Mouse (Mus musculus) kidney, postnatal 0 days (tissue): ENCODE data around the gene Dcun1d4. TPM values are rescaled to one million over a fixed set of nuclear protein-coding genes. Genes with fewer than 3 reads are reported as not detected.
A peak's percentile ranks its signal among the peaks of the same experiment; 100 is the strongest.

Source experiments
- ATAC-seq: fragments of 200-750 bp; cut with Nextera tagmentation; replicated peaks from 2 replicates; pipeline ENCODE4 v1.8.0; 2017; ENCODE audit warnings: low read depth, moderate number of reproducible peaks, moderate TSS enrichment, moderate library complexity; ENCODE audit not compliant: low FRiP score
- DNase-seq: peaks from one replicate; pipeline ENCODE4 v3.0.0-alpha.2; 2016; ENCODE audit warnings: low spot score
- H3K27ac ChIP-seq: fragments of 300-500 bp; sonication (generic); 2 replicates; pipeline ENCODE4 v1.5.1; 2014; ENCODE audit warnings: mild to moderate bottlenecking
- H3K27me3 ChIP-seq: fragments of 300-500 bp; sonication (generic); 2 replicates; pipeline ENCODE4 v1.6.1; 2014; ENCODE audit warnings: low read length, mixed read lengths; ENCODE audit not compliant: insufficient read depth
- H3K36me3 ChIP-seq: fragments of 300-500 bp; sonication (generic); 2 replicates; pipeline ENCODE4 v1.6.1; 2014; ENCODE audit warnings: low read length, mixed read lengths; ENCODE audit not compliant: insufficient read depth
- H3K4me1 ChIP-seq: fragments of 300-500 bp; sonication (generic); replicated peaks from 2 replicates; pipeline ENCODE4 v1.6.1; 2014; ENCODE audit warnings: antibody characterized with exemption, low read length, mixed read lengths; ENCODE audit not compliant: insufficient read depth
- H3K4me2 ChIP-seq: fragments of 300-500 bp; sonication (generic); 2 replicates; pipeline ENCODE4 v1.6.1; 2014; ENCODE audit warnings: mild to moderate bottlenecking, low read length, moderate library complexity, mixed read lengths
- H3K4me3 ChIP-seq: fragments of 300-500 bp; sonication (generic); replicated peaks from 2 replicates; pipeline ENCODE4 v1.5.1; 2014; ENCODE audit warnings: low read depth, low read length
- H3K9ac ChIP-seq: fragments of 300-500 bp; sonication (generic); 2 replicates; pipeline ENCODE4 v1.6.1; 2014; ENCODE audit warnings: low read depth, low read length
- H3K9me3 ChIP-seq: fragments of 300-500 bp; sonication (generic); replicated peaks from 2 replicates; pipeline ENCODE4 v1.6.1; 2016; ENCODE audit warnings: low read length, inconsistent platforms, mixed read lengths
- CTCF ChIP-seq: IDR thresholded peaks from 2 replicates; pipeline ENCODE4 v1.5.1; 2016; ENCODE audit warnings: antibody characterized with exemption, low read depth, mild to moderate bottlenecking, moderate library complexity
- WGBS: fragments of 180-500 bp; shearing (Covaris S2); extraction: QIAGEN DNeasy Blood & Tissue Kit; methylation state at CpG from one replicate; pipeline ENCODE4 v1.1.7; 2014; 5-methylcytosine and 5-hydroxymethylcytosine counted together
- polyA plus RNA-seq: library from polyadenylated mRNA; unstranded; fragments of >200 nt; fragmentation: Nextera tagmentation; extraction: Ambion mirVana; gene quantifications from 2 replicates; pipeline ENCODE4 v1.2.1, GENCODE M21; 2015

Dcun1d4 gene
- polyA plus RNA-seq, 1 experiment from 2014 or later = 23.8 TPM

DNA sequence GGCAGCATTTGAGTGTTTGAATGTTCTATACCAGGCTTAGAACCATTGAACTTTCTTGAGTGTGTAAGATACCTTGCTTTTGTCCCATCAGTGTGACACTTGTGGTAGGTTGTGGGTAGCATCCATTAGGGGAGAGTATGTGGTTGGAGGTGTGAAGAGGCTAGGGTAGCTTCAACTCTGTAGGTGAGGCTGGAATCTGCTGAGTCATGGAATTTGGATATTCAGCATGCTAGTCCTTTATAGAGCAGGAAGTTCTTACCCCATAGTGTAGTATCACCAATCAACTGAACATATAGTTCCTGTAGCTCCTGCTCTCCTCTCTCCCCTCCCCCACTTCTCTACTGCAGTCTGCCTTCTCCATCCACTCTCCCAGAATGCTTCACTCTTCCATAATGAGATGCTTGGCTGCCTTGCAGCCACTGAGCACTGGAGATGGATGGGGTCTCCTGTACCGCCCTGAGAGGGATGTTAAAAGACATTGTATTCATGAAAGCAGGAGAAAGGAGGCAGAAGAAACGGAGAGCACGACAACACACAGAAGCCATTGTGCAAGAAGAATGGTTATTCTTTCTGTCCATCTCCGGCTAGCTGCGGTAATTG lies 3.3 kb downstream of the Dcun1d4 start:
- WGBS = 83% methylated on average over 5 of the region's 5 CpGs
- H3K27me3 ChIP-seq = no peaks in the 10 kb centered on the region

GRCm38 (mm10) chr5:73486451-73486850 lies 5.7 kb downstream of the Dcun1d4 start:
- Histone ChIP-seq H3K9me3 (no peaks in the 10 kb centered on the region), H3K4me3 (no peak overlapping the region), H3K4me2 (no peak overlapping the region), H3K9ac (no peak overlapping the region), H3K27ac (no peak overlapping the region), H3K27me3 (no peaks in the 10 kb centered on the region), H3K36me3 (no peaks in the 10 kb centered on the region), H3K4me1 (no peaks in the 10 kb centered on the region)
- no peak for TF ChIP-seq CTCF
- WGBS = 53% methylated on average over 4 of the region's 4 CpGs
- ATAC-seq = no peak
- DNase-seq = no peak

More for the DNA sequence above, 3.3 kb downstream of the Dcun1d4 start:
- Histone ChIP-seq H3K9me3 (no peaks in the 10 kb centered on the region), H3K9ac (no peak overlapping the region), H3K4me2 (no peak overlapping the region), H3K27ac (no peak overlapping the region), H3K4me1 (no peaks in the 10 kb centered on the region), H3K36me3 (no peaks in the 10 kb centered on the region), H3K4me3 (no peak overlapping the region)
- DNase-seq = no peak
- no peak for TF ChIP-seq CTCF
- no peak for ATAC-seq

DNA sequence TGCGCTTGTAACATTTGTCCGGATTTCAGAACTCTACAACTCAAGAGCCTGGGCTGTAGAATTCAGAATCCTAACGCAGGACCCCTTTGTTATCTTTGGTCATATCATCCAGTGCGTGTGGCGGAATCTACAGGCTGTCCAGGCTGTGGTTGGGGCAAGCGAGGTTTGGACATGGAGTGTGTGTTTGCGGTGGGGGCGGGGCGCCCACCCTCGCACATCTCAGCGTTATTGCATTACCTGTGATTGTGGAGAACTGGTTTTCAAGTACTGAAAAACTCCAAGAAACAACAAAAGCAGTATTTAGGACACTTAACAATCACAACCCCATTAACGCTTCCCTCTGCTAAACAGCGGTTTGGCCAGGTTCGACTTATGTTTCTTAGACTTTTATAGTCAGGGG lies 9.1 kb downstream of the Dcun1d4 start:
- no peak for ATAC-seq
- DNase-seq = peak; percentile 15

GRCm38 (mm10) chr5:73490596-73491073 lies 9.8 kb downstream of the Dcun1d4 start:
- Histone ChIP-seq H3K27ac (peak overlapping the region; percentile 93), H3K9ac (peak overlapping the region; percentile 67), H3K4me3 (peak overlapping the region; percentile 91), H3K9me3 (no peaks in the 10 kb centered on the region), H3K4me1 (0 out of 2 replicates have a peak, but pooled peaks cover 6% of the 10 kb centered on the region), H3K36me3 (no peaks in the 10 kb centered on the region), H3K4me2 (peak overlapping the region; percentile 97), H3K27me3 (no peaks in the 10 kb centered on the region)
- ATAC-seq = peak; percentile 97
- peak; percentile 60 for TF ChIP-seq CTCF
- DNase-seq = peak; percentile 100
- WGBS = under 1% methylated on average over 37 of the region's 37 CpGs

More for the DNA sequence above, 9.1 kb downstream of the Dcun1d4 start:
- Histone ChIP-seq H3K4me3 (peak overlapping the region; percentile 91), H3K4me1 (0 out of 2 replicates have a peak, but pooled peaks cover 6% of the 10 kb centered on the region), H3K9me3 (no peaks in the 10 kb centered on the region), H3K36me3 (no peaks in the 10 kb centered on the region), H3K4me2 (peak overlapping the region; percentile 97), H3K9ac (peak overlapping the region; percentile 65), H3K27ac (peak overlapping the region; percentile 84), H3K27me3 (no peaks in the 10 kb centered on the region)
- TF ChIP-seq CTCF = no peak
- WGBS = 3% methylated on average over 14 of the region's 14 CpGs

DNA sequence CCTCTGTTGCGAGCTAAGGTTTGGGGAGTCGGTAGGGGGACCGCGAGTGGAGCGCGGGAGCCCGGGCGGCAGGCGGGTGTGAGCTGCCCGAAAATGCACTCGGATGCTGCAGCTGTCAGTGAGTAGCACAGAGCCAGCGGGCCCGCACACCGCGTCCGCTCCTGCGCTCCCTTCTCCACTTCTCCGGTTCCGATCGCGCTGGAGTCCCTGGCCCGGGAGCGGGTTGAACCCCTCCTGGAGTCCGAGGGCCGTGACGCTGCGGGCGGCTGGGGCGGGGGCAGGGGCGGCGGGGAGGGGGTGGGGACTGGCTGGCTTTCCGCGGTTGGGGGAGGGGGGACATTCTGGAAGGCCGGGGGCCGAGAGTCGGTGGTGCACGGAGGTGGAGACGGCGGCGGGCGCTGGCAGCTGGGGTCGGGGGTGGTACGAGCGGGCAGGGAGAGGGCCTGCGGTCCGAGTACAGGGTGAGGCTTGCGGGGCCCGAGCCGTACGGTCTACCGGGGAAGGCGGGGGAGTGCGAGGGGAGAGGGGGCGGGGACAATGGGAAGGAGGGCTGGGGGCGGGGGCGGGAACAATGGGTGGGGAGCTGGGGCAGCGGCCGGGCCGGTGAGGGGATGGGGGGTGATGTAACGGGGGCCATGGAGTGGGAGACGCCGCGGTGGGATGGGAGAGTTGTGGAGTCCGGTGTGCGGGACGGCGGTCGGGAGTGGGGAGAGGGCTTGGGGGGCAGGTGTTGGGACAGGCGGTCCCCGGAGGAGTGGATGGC lies 10.5 kb downstream of the Dcun1d4 start:
- H3K36me3 ChIP-seq = no peaks in the 10 kb centered on the region
- H3K4me1 ChIP-seq = 0 out of 2 replicates have a peak, but pooled peaks cover 6% of the 10 kb centered on the region
- no peak for DNase-seq
- peak overlapping the region; percentile 97 for H3K4me2 ChIP-seq
- no peaks in the 10 kb centered on the region for H3K27me3 ChIP-seq
- peak overlapping the region; percentile 67 for H3K9ac ChIP-seq
- under 1% methylated on average over 56 of the region's 70 CpGs for WGBS
- no peaks in the 10 kb centered on the region for H3K9me3 ChIP-seq
- H3K27ac ChIP-seq = peak overlapping the region; percentile 93
- peak overlapping the region; percentile 91 for H3K4me3 ChIP-seq
- no peak for TF ChIP-seq CTCF
- peak; percentile 25 for ATAC-seq
